Mouse (Mus musculus): ENCODE measurements around the gene Iqch.

DNA sequence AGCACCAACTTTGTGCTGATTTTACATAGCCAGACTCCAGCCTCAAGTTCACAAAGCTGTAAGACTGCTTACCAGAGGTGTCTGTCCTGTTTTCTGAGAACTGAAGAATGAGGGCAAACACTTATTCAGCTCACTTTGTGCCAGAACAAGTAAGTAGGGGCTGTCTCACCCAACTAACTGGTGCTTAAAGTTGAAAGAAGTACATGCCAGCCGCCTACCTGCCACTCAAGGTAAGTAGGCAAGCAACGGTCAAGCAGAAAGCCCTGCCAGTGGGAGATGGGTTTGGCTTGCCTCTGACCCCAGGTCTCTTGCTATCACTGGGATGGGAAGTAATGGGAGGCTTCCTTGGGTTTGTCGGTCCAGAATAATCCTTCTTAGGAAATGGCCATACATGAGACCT, 24.8 kb downstream of the Iqch start:
- no peak for TF ChIP-seq CTCF (IDR thresholded peaks at IDR 0.05; ENCODE audit: extremely low read depth, insufficient read length, insufficient replicate concordance, low read depth, low read length)
- TF ChIP-seq POLR2A (IDR thresholded peaks at IDR 0.05; ENCODE audit: low read depth, low read length), result no peak

Data from small intestine, adult 2 months (tissue).